Mouse (Mus musculus) stomach, postnatal 0 days (tissue): Measurements from ENCODE around the gene Efnb2.

Source experiments
- CTCF ChIP-seq: IDR thresholded peaks from 2 replicates; pipeline ENCODE4 v1.5.1; 2016; ENCODE audit warnings: antibody characterized with exemption, low read depth, mild to moderate bottlenecking, moderate library complexity
- EP300 ChIP-seq: optimal IDR thresholded peaks from 2 replicates; pipeline ENCODE3; 2016; ENCODE audit warnings: antibody characterized with exemption

GRCm38 (mm10) chr8:8593371-8593770 lies 67.7 kb downstream of the Efnb2 start:
- no peak for TF ChIP-seq CTCF
- TF ChIP-seq EP300, result no peak
